Mouse (Mus musculus): ENCODE data around the gene Syt16.
A peak's percentile ranks its signal among the peaks of the same experiment; 100 is the strongest.

Gene Syt16

GRCm38 (mm10) chr12:74230808-74231207 is 233.3 kb downstream of the Syt16 start:
- no peak for DNase-seq

DNA sequence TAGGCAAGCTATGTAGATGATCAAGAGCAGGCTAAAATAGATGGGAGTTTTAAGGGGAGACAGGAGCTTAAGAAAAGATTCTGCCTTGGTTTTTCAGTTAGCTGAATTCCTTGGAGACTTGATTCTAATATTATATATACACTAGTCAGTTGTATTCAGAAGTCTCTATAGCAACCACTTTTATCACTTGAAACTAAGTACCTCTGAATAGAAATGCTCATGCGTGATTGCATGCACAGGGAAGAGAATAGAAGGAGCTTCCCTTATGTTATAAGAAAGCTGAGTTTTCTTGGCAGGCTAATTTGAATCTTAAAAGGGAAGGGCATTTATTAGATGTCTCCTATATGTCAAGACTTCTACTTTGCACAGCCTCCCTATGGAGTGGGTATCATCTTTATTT is 235.4 kb downstream of the Syt16 start:
- no peak for DNase-seq

DNA sequence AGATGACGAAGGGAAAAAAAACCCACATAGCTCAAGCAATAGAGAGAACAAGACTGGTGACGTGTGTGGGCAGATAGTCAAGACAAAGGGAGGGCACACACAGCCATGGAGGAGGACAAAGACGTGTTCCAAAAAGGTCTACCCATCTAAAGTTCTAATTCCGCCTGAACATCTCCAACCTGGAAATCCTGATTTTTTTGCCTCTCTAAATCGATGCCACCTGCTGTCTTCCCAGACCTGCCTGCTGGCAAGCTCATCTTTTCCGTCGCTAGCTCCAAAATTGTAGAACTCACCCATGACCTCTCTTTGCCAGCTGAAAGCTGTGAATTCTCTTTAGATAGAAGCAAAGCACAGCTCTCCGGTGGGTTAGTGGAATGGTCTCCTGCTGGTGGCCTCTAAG is 238.7 kb downstream of the Syt16 start:
- no peak for DNase-seq

DNA sequence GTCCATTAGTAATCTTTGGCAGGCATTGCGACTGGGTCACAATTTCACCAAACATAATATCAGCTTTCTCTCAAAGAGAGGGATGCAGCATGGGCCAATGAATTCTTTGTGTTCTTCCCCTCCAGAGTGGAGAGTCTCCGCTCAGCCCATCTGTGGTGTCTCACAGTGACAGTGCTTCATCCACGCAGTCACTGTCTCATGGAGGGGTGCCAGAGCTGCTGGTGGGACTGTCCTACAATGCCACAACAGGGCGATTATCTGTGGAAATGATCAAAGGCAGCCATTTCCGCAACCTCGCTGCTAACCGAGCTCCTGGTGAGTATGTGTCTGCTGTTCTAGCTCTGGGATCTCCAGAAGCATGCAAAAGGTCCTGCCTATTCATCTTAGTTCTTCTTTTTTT is 240.6 kb downstream of the Syt16 start:
- no peak for DNase-seq

DNA sequence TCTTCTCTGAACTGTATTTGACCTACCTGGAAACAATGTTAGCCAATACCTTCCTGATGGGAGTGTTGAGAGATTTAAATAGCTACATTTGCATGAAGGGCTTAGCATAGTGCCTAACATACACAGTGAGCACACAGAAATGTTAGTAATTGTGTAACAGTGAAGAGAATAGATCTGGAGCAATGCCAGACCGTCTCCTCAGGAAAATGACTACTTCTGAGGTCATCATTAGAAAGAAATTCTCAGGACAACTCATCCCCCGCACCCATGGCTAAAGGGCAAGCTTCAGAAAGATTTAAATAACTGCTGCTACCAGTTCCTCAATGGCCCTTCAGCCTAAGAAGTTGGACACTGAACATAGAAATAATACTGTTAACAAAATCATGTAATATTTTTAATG is 241.3 kb downstream of the Syt16 start:
- DNase-seq, result no peak

DNA sequence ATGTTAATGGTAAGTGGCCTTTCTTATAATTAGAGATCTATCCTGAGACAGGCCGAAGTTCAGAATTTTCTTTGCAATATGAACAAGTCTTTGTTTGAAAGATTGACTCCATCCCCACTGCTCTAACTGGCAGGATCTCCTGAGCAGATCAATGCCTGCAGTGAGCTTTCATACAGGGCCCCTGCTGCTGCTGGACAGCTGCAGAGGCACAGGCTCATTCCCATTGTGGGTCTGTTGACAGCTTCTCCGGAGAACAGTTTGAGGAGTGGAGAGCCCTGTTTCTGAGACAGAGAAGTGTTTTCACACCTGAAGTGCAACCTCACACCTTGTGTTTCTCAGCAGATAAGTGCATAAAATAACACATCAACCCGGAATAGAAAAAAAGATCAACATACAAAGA is 267.4 kb downstream of the Syt16 start:
- DNase-seq, result no peak

DNA sequence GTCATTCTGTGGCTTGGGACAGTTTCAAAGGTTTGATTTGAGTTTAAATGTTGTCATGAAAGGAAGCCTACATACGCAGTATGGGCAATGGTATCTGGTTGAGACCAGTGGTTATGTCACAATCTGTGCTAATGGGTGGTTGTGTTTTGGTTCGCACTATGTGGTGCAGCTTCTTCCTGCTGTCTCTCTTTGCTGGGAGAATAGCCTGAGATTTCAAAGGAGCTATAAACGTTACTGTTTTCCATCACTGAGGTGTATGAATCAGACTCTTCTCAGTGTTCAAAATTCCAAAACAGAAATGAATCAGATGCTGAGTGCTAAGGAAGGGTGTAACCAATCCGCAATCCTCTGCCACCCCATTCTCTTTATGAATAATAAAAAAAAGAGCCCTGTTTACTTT is 269.6 kb downstream of the Syt16 start:
- no peak for DNase-seq

DNA sequence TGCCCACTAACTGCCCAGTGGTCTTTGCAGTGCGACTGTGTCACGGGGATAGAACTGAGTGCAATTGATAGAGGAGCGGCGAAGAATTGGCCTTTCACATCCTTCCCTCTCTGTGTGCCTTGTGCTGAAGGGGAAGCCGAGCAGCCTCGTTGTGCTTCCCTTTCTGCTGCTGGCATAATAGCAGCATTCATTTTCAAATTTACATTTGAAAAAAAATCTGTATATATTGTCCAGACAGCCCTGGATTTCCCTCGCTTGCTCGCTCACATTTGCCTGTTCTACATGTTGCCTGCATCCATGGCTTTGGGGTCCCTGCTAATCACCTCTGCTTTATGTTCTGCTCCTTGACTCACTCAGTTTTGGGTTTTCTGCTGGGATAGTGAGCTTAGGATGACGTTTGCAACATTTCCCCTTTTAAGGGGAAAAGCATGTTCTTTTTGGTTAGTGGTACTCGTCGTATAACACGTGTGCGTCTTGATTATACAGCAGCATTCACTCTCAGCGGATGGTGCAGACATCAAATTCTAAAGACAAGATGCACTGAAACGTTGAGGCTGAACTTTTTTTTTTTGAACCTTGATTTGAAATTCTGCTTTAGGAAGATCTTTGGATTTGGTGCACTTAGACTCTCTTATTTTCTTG is 271.3 kb downstream of the Syt16 start:
- DNase-seq, result no peak

DNA sequence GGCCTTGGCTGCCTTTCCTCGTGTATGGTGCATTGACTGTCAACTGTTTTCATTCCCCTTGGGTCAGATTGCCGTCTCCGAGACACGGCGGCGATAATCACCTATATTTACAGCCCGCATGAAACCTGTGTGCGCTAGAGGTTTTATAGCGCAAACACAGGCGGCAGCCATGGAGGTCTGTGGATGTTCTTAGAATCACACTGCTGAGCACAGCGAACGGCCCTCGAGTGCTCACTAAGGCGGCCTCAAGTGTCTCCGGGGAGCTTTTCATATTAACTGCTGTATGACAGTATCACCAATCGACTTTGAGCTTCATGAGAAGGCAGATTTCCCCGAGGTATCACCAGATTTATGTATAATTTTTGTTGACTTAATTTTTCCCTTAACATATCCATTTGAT is 275.1 kb downstream of the Syt16 start:
- no peak for DNase-seq

DNA sequence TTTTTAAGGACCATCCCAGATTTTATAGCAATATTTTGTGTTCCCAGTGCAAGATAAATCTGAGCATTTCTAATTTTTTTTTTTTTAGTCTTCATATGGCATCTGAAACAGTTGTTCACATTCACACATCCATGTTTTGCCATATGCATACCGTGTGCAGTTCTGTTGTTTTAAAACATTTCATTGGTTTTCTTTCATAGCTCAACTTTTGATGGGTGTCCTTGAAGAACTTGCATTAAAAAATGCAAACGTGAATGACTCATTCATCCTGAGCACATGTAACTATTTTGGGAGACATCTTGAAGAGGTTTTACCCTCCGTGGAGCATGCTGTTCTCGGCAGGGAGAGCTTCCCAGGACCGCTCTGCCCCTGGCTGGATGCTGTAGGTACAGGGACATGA is 279.8 kb downstream of the Syt16 start:
- DNase-seq, result no peak

- DNase-seq, result no peak
These were observed 283.9 kb downstream of the Syt16 start for GRCm38 (mm10) chr12:74281403-74281802.

- DNase-seq, result no peak
These were observed 285.4 kb downstream of the Syt16 start for GRCm38 (mm10) chr12:74282846-74283245.

DNA sequence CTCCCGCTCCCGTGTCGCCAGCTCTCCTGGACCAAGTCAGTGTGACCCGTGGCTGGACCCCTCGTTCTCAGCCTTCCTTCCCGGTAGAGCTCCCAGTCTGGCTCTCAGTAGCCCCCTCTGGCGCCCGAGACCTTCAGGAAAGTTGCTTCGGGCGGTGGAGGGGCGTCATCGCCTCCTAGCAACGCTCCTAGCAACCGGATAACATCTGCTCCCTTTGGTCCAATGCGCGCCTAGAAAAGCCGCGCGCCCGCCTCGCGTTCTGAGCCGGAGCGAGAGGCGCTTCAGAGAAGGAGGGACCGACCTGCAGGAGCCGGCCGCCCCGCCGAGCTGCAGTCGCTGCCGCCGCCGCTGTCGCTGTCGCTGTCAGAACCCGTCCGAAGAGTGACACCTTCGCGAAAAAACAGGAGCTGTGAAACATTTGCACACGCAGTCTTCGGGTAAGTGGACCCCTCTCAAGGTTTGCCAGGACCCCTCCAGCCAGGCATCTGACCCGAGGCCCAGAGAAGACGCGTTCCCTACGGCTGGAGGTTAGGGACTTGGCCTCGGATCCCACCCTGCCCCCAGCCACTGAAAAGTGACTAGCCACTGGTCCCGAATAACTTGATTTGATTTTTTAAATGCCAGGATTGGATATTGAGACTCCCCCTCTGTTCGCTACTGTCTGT is 286.7 kb downstream of the Syt16 start:
- DNase-seq, result peak; percentile 6

GRCm38 (mm10) chr12:74284685-74285054 is 287.2 kb downstream of the Syt16 start:
- no peak for DNase-seq

- DNase-seq, result no peak
These were observed 293.5 kb downstream of the Syt16 start for GRCm38 (mm10) chr12:74290983-74291382.

DNA sequence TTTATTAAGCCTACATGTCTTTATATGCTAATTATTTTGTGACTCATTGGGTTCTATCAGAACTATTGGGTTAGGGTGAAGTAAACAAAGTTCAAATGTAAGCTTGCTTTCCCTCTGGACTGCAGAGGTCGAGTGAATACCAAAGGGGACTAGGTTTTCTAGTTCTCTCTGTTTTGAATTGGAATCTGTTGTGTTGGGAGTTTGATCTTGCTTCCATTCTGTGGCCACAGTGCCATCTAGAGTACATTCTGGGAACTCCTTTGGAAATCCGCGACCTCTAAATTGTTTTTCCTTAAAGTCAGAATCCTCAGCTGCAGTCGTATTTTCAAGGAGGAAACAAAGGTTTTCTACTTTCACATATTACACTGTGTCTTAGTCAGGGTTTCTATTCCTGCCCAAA is 296.2 kb downstream of the Syt16 start:
- peak; percentile 32 for DNase-seq

- DNase-seq, result no peak
These were observed 298.9 kb downstream of the Syt16 start for GRCm38 (mm10) chr12:74296374-74296773.

DNA sequence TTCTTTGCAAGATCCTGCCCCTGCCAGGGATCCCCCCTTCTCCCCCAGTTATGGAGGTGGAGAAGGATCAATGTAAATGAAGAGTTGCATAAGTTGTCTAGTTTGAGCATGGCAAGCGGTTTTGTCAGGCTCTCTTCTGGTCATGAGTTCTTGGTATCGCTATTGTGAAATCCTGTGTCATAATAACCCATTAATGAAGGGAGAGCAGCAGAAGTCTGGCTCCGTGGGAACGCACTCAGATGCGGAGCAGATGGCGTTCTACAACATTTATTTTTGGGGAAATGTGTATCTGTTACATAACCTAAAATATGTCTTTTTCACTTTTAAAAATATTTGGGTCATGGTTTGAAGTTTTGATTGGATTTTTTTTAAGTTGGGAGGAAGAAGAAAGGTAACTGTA is 304.1 kb downstream of the Syt16 start:
- DNase-seq, result no peak

DNA sequence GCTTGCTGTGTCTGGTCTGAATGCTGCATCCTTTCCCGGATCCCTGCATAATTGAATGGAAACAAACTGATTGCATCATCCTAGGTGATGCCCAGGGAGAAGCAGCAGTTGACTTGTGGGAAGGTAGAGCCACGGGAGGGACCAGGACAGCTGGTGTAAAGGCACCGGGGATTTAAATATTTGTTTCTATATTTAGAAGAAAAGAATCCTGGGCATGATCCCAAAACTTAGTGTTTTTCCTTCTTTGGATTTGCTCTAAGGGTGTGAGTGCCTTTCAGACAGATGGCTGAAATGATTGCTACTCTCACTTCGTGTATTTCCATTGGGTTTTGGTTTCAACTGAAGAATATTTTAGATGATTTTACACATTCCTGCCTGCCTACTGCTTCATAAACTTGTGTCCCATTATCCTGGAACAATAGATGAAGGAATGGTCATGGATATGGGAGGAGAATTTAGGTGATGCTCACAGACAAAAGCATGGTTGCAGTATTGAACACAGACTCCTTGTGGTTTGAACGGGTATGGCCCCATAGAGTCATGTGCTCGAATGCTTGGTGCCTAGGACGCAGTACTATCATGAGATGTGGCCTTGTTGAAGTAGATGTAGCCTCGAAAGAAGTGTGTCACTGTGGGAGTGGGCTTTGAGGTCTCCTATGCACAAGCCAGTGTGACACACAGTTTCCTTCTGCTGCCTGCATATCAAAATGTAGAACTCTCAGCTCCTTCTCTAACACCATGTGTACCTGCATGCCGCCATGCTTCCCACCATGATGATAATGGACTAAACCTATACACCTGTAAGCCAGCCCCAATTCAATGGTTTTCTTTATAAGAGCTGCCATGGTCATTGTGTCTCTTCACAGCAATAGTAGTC is 306.2 kb downstream of the Syt16 start:
- no peak for DNase-seq

DNA sequence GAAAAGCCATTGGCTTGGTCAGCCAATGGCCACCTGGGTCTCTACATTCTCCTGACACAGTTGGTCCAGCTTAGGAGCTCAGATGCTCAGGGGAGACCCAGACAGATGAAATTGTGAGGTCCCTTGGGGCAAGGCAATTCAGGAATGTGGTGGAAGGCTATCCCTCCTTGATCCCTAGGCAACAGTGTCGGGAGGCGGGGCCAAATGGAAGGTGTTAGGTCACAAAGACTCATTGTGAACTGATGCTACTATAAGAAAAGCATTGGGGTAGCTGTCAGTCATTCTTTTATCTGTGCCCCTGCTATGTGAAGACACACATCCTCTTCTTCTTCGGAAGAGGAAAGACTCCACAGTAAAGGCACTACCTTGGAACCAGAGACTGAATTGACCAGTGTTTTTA is 315.1 kb downstream of the Syt16 start:
- no peak for DNase-seq

- DNase-seq, result no peak
These were observed 317.8 kb downstream of the Syt16 start for GRCm38 (mm10) chr12:74315221-74315620.

DNA sequence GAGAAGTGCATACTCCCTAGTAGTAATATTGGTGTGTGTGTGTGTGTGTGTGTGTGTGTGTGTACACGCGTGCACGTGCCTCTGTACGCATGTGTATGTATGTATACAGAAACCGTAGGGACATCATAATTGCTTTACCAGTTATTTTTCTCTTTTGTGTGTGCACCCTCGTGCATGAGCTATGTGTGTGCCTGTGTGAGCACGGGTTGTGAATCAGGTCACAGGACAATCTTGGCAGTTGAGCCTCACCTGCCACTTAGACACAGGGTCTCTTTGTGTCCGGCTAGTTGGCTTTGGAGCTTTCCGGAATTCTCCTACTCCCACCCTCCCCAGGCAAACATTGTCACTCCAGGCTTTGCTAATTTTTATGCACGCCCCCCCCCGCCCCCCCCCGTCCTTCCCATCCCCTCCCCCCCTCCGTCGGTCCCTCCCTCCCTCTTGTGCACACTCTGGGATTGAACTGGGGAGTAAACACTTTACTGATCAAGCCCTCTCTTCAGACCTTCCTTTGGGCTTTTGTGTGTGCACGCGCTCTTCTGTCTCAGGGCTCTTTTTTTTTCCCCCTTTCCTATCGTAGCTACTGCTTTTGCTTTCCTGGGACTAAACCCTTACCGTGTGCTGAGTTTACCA is 319.0 kb downstream of the Syt16 start, which contains the start of gene Gm11042:
Gene Gm11042, minus strand, starts transcription at position 51 of the 630 bp plus-strand sequence.
- no peak for DNase-seq

GRCm38 (mm10) chr12:74316989-74317759 is 319.7 kb downstream of the Syt16 start:
- peak; percentile 71 for DNase-seq
